Mouse (Mus musculus) central nervous system, embryonic 18 days (tissue): Measurements from ENCODE around the gene Asxl1. TPM values are rescaled to one million over a fixed set of nuclear protein-coding genes. Genes with fewer than 3 reads are reported as not detected.

ENCODE experiments used
- polyA plus RNA-seq: library from polyadenylated mRNA; depleted of rRNA; stranded (reverse); fragments of >200 nt; gene quantifications from 2 replicates; pipeline ENCODE4 v1.2.3, GENCODE M21; 2012; rRNA removed

The Asxl1 gene
- polyA plus RNA-seq: 26.0 and 26.9 TPM in 2 replicates

DNA sequence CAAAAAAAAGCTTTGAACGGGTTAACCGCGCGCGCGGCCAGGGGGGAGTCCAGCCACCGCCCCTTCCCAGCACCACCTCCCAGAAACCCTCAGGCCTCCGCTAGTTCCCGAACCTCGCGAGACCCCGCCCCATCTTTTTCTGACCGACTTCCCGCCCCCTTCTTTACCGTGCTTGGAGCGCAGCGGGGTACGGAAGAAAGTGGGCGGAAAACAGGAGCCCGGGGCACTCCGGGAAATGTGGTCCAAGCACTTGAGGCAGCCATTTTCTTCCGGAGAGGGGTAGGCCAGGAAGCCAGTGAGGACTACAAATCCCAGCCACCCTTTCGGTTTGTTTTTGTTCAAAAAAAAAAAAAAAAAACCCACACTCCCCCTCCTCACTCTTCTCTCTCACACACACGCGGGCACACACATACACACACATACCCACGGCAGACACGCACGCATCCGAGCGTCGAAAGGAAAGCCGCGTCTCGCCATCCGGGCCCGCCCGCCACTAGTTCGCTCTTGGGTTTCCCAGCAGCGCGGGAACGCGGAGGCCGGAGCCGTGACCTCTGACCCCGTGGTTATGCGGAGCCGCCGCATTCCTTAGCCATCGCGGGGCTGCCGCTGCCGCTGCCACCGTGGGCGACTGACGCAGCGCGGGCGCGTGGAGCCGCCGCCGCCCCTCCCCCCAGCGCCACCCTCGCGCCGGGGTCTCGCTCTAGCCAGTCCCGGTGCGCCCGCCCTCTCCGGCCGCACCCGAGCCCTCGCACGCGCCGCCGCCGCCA lies at the start of gene Asxl1:
Gene Asxl1 (plus strand): TSS at position 376 of the 767 bp plus-strand sequence.

Other genes starting within 250 kb of the Asxl1 start
- 4.9 and 6.5 TPM in 2 replicates for gene Hck, start 237.4 kb upstream of the Asxl1 start, polyA plus RNA-seq
- gene Tm9sf4, start 184.5 kb upstream of the Asxl1 start, polyA plus RNA-seq: 53.8 and 57.1 TPM in 2 replicates
- 47.1 and 48.3 TPM in 2 replicates for gene Tspyl3, start 120.4 kb upstream of the Asxl1 start, polyA plus RNA-seq
- 5.0 and 5.1 TPM in 2 replicates for gene Plagl2, start 104.4 kb upstream of the Asxl1 start, polyA plus RNA-seq
- gene Pofut1, start 104.3 kb upstream of the Asxl1 start, polyA plus RNA-seq: 19.0 and 19.2 TPM in 2 replicates
- gene Kif3b, start 54.4 kb upstream of the Asxl1 start, polyA plus RNA-seq: 45.3 and 45.9 TPM in 2 replicates
- gene 4930404H24Rik, start 147.0 kb downstream of the Asxl1 start, polyA plus RNA-seq: not detected in 2 replicates
- gene Nol4l, start 184.1 kb downstream of the Asxl1 start, polyA plus RNA-seq: 67.2 and 72.4 TPM in 2 replicates